18 mouse cellular contexts compared by ENCODE assay signal in the genomic region with DNA sequence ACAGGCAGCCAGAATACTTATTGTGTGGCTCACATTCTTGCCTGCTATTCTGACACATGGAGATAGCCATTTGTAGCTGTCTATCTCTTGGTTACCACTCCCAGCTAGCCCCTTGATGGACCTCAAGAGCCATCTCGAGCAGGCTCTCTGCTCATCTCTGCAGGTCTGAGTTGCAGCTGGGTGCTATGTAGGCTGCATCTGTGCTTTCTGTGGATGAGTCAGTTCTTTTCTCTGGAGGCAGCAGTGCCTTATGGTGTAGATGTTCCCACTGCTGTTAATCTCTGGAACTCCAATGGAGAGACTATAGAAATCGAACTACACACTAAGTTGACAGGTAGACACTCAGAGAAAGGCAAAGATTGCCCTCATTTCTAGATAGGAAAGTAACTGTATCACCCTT.
"Had no signal": no experiment of that assay in that cellular context is flagged by ENCODE, and none has a peak within 500 bp of the region (broad histone marks: within the 10 kb centered on the region; RNA-seq: fewer than 3 reads in every experiment).

No protein-coding gene starts in this region.

- H3K27ac ChIP-seq: kidney, postnatal 0 days; layer of hippocampus, adult 2 months; limb, embryonic 10.5 days; limb, embryonic 13.5 days; liver, embryonic 12.5 days; liver, embryonic 15.5 days; stomach, postnatal 0 days had no signal

- H3K27me3 ChIP-seq: limb, embryonic 13.5 days; liver, embryonic 12.5 days; liver, embryonic 15.5 days had no signal

- H3K9me3 ChIP-seq: limb, embryonic 10.5 days; limb, embryonic 13.5 days; liver, embryonic 12.5 days; liver, embryonic 15.5 days had no signal

- H3K4me1 ChIP-seq: limb, embryonic 10.5 days; limb, embryonic 13.5 days; liver, embryonic 12.5 days; liver, embryonic 15.5 days had no signal

- H3K36me3 ChIP-seq: limb, embryonic 10.5 days; limb, embryonic 13.5 days; liver, embryonic 12.5 days; liver, embryonic 15.5 days had no signal

- DNase-seq: kidney, adult 18-20 months; kidney, postnatal 25 days; layer of hippocampus, adult 9-11 months; liver; lung, adult 2 months; lung, postnatal 14 days; lung, postnatal 4 days; midbrain, embryonic 14.5 days; right cerebral cortex, postnatal 4 days; thymus, adult 2 months; thymus, postnatal 25 days had no signal

- H3K4me3 ChIP-seq: layer of hippocampus, adult 2 months; limb, embryonic 10.5 days; limb, embryonic 13.5 days; liver, embryonic 12.5 days; liver, embryonic 15.5 days had no signal
